Mouse (Mus musculus): ENCODE results near the gene Mbd6.
"Not testable (repeated sequence)": the region's sequence is repeated elsewhere in the genome, so short reads cannot be mapped to it uniquely, and the experiment has no call there.

Gene Mbd6

GRCm38 (mm10) chr10:127288800-127289572, at the start of gene Mbd6:
Gene Mbd6 (minus strand): TSS chr10:127289018.
- peak; percentile 77 for DNase-seq (ENCODE audit: low read depth)

- no peak for DNase-seq (ENCODE audit: low read depth)
These were observed 48.8 kb upstream of the Mbd6 start for GRCm38 (mm10) chr10:127337536-127338099.

GRCm38 (mm10) chr10:127336952-127337351, 48.1 kb upstream of the Mbd6 start:
- no peak for DNase-seq (ENCODE audit: low read depth)

GRCm38 (mm10) chr10:127335271-127335670, 46.5 kb upstream of the Mbd6 start:
- no peak for DNase-seq (ENCODE audit: low read depth)

- DNase-seq (ENCODE audit: low read depth): no peak
These were observed 44.3 kb upstream of the Mbd6 start for GRCm38 (mm10) chr10:127333152-127333551.

GRCm38 (mm10) chr10:127332211-127332874, 43.5 kb upstream of the Mbd6 start:
- no peak for DNase-seq (ENCODE audit: low read depth)

GRCm38 (mm10) chr10:127330212-127330611, 41.4 kb upstream of the Mbd6 start:
- DNase-seq (ENCODE audit: low read depth): no peak

GRCm38 (mm10) chr10:127327461-127328145, 38.8 kb upstream of the Mbd6 start:
- no peak for DNase-seq (ENCODE audit: low read depth)

- DNase-seq (ENCODE audit: low read depth): no peak
These were observed 38.0 kb upstream of the Mbd6 start for GRCm38 (mm10) chr10:127326828-127327227.

GRCm38 (mm10) chr10:127326017-127326801, 37.4 kb upstream of the Mbd6 start:
- no peak for DNase-seq (ENCODE audit: low read depth)

GRCm38 (mm10) chr10:127325454-127326016, 36.7 kb upstream of the Mbd6 start:
- DNase-seq (ENCODE audit: low read depth): no peak

GRCm38 (mm10) chr10:127324495-127324894, 35.7 kb upstream of the Mbd6 start:
- peak; percentile 84 for DNase-seq (ENCODE audit: low read depth)

- DNase-seq (ENCODE audit: low read depth): no peak
These were observed 34.5 kb upstream of the Mbd6 start for GRCm38 (mm10) chr10:127323131-127323855.

- DNase-seq (ENCODE audit: low read depth): no peak
These were observed 33.9 kb upstream of the Mbd6 start for GRCm38 (mm10) chr10:127322669-127323068.

- DNase-seq (ENCODE audit: low read depth): no peak
These were observed 33.4 kb upstream of the Mbd6 start for GRCm38 (mm10) chr10:127322178-127322577.

- no peak for DNase-seq (ENCODE audit: low read depth)
These were observed 32.8 kb upstream of the Mbd6 start, which contains the start of gene Arhgap9 for GRCm38 (mm10) chr10:127321621-127322020. Gene Arhgap9 (plus strand): TSS chr10:127321964.

GRCm38 (mm10) chr10:127319969-127320368, 31.2 kb upstream of the Mbd6 start:
- no peak for DNase-seq (ENCODE audit: low read depth)

GRCm38 (mm10) chr10:127318009-127318408, 29.2 kb upstream of the Mbd6 start:
- DNase-seq (ENCODE audit: low read depth): no peak

- no peak for DNase-seq (ENCODE audit: low read depth)
These were observed 28.5 kb upstream of the Mbd6 start for GRCm38 (mm10) chr10:127317277-127317676.

GRCm38 (mm10) chr10:127314950-127315349, 26.1 kb upstream of the Mbd6 start:
- DNase-seq (ENCODE audit: low read depth): not testable (repeated sequence)

GRCm38 (mm10) chr10:127313516-127313915, 24.7 kb upstream of the Mbd6 start:
- DNase-seq (ENCODE audit: low read depth): not testable (repeated sequence)
